Mouse (Mus musculus) liver, embryonic 12.5 days (tissue): Measurements from ENCODE around the gene Mmp24. TPM values are rescaled to one million over a fixed set of nuclear protein-coding genes. Genes with fewer than 3 reads are reported as not detected.

Source experiments
- ATAC-seq: fragments of 200-750 bp; cut with Nextera tagmentation; 2 replicates; pipeline ENCODE4 v1.8.0; 2017; ENCODE audit warnings: moderate number of reproducible peaks, mild to moderate bottlenecking, moderate library complexity
- H3K27ac ChIP-seq: fragments of 300-500 bp; sonication (generic); 2 replicates; pipeline ENCODE4 v1.5.1; 2016; ENCODE audit warnings: mild to moderate bottlenecking
- H3K27me3 ChIP-seq: fragments of 300-500 bp; sonication (generic); replicated peaks from 2 replicates; pipeline ENCODE4 v1.6.1; 2016; ENCODE audit warnings: mild to moderate bottlenecking, moderate library complexity
- H3K36me3 ChIP-seq: fragments of 300-500 bp; sonication (generic); 2 replicates; pipeline ENCODE4 v1.6.1; 2016; ENCODE audit warnings: mild to moderate bottlenecking, moderate library complexity
- H3K4me1 ChIP-seq: fragments of 300-500 bp; sonication (generic); 2 replicates; pipeline ENCODE4 v1.6.1; 2016
- H3K4me2 ChIP-seq: fragments of 300-500 bp; sonication (generic); 2 replicates; pipeline ENCODE4 v1.6.1; 2016; ENCODE audit warnings: mild to moderate bottlenecking, moderate library complexity
- H3K4me3 ChIP-seq: fragments of 300-500 bp; sonication (generic); 2 replicates; pipeline ENCODE4 v1.5.1; 2016; ENCODE audit warnings: mild to moderate bottlenecking, moderate library complexity
- H3K9ac ChIP-seq: fragments of 300-500 bp; sonication (generic); 2 replicates; pipeline ENCODE4 v1.6.1; 2016; ENCODE audit warnings: mild to moderate bottlenecking, moderate library complexity
- H3K9me3 ChIP-seq: fragments of 300-500 bp; sonication (generic); replicated peaks from 2 replicates; pipeline ENCODE4 v1.6.1; 2016; ENCODE audit warnings: mild to moderate bottlenecking, moderate library complexity
- WGBS: fragments of 180-500 bp; shearing (Covaris S2); methylation state at CpG from one replicate; pipeline ENCODE4 v1.1.7; 2016; ENCODE audit not compliant: insufficient replicate concordance; 5-methylcytosine and 5-hydroxymethylcytosine counted together
- polyA plus RNA-seq: library from polyadenylated mRNA; unstranded; fragments of >200 nt; fragmentation: Nextera tagmentation; extraction: Ambion mirVana; gene quantifications from 2 replicates; pipeline ENCODE4 v1.2.1, GENCODE M21; 2016

The Mmp24 gene
- polyA plus RNA-seq, 1 experiment from 2014 or later: 0.04 TPM

DNA sequence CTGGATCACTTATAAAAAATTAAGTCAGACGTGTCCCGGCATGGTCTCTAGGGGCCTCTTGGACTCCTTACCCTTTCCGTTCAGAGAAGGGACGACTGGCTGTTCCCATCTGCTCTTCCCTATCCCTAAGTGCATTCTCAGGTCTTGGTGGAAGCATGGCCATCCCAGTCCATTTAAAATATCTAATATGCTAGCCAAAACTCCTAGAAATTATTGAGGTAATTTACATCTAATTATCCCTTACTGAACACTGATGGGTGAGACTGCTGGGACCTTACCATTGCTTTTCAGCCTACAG lies 2.5 kb downstream of the Mmp24 start:
- Histone ChIP-seq H3K4me3 (no peak overlapping the region), H3K9me3 (no peaks in the 10 kb centered on the region), H3K9ac (no peak overlapping the region), H3K4me2 (no peak overlapping the region), H3K36me3 (no peaks in the 10 kb centered on the region), H3K27ac (no peak overlapping the region), H3K27me3 (peaks cover 73% of the 10 kb centered on the region), H3K4me1 (peaks cover 9% of the 10 kb centered on the region; the same call in 1 of the 2 replicates)
- no peak for ATAC-seq
- WGBS: 69% methylated on average over 4 of the region's 4 CpGs

GRCm38 (mm10) chr2:155778004-155778403 lies 2.9 kb downstream of the Mmp24 start:
- no peak overlapping the region for H3K9ac ChIP-seq
- H3K4me3 ChIP-seq: no peak overlapping the region
- no peak overlapping the region for H3K4me2 ChIP-seq
- no peak overlapping the region for H3K27ac ChIP-seq
- 50% methylated on average over 6 of the region's 6 CpGs for WGBS
- ATAC-seq: no peak
- H3K36me3 ChIP-seq: no peaks in the 10 kb centered on the region
- peaks cover 72% of the 10 kb centered on the region for H3K27me3 ChIP-seq
- no peaks in the 10 kb centered on the region for H3K9me3 ChIP-seq
- H3K4me1 ChIP-seq: peaks cover 9% of the 10 kb centered on the region; the same call in 1 of the 2 replicates

GRCm38 (mm10) chr2:155779066-155779465 lies 3.9 kb downstream of the Mmp24 start:
- H3K36me3 ChIP-seq: no peaks in the 10 kb centered on the region
- no peaks in the 10 kb centered on the region for H3K9me3 ChIP-seq
- peaks cover 62% of the 10 kb centered on the region for H3K27me3 ChIP-seq
- ATAC-seq: no peak
- H3K4me1 ChIP-seq: peaks cover 9% of the 10 kb centered on the region; the same call in 1 of the 2 replicates
- H3K27ac ChIP-seq: no peak overlapping the region
- H3K9ac ChIP-seq: no peak overlapping the region
- WGBS: 44% methylated on average over 6 of the region's 7 CpGs
- H3K4me3 ChIP-seq: no peak overlapping the region
- no peak overlapping the region for H3K4me2 ChIP-seq

- Histone ChIP-seq H3K9me3 (no peaks in the 10 kb centered on the region), H3K4me2 (no peak overlapping the region), H3K4me3 (no peak overlapping the region), H3K27me3 (peaks cover 57% of the 10 kb centered on the region), H3K36me3 (no peaks in the 10 kb centered on the region), H3K9ac (no peak overlapping the region), H3K4me1 (peaks cover 9% of the 10 kb centered on the region; the same call in 1 of the 2 replicates), H3K27ac (no peak overlapping the region)
- WGBS: 65% methylated on average over 3 of the region's 3 CpGs
- no peak for ATAC-seq
These were observed 4.4 kb downstream of the Mmp24 start for GRCm38 (mm10) chr2:155779506-155779905.

GRCm38 (mm10) chr2:155784534-155784933 lies 9.4 kb downstream of the Mmp24 start:
- no peak overlapping the region for H3K4me3 ChIP-seq
- ATAC-seq: no peak
- H3K27me3 ChIP-seq: peaks cover 45% of the 10 kb centered on the region
- no peaks in the 10 kb centered on the region for H3K4me1 ChIP-seq
- H3K27ac ChIP-seq: no peak overlapping the region
- no peaks in the 10 kb centered on the region for H3K9me3 ChIP-seq
- no peak overlapping the region for H3K9ac ChIP-seq
- 65% methylated on average over 6 of the region's 6 CpGs for WGBS
- no peaks in the 10 kb centered on the region for H3K36me3 ChIP-seq
- H3K4me2 ChIP-seq: no peak overlapping the region

GRCm38 (mm10) chr2:155786905-155787304 lies 11.8 kb downstream of the Mmp24 start:
- H3K4me3 ChIP-seq: no peak overlapping the region
- no peaks in the 10 kb centered on the region for H3K36me3 ChIP-seq
- H3K27ac ChIP-seq: no peak overlapping the region
- peaks cover 52% of the 10 kb centered on the region for H3K27me3 ChIP-seq
- no peaks in the 10 kb centered on the region for H3K4me1 ChIP-seq
- WGBS: 33% methylated on average over 5 of the region's 5 CpGs
- no peak for ATAC-seq
- no peak overlapping the region for H3K4me2 ChIP-seq
- no peaks in the 10 kb centered on the region for H3K9me3 ChIP-seq
- no peak overlapping the region for H3K9ac ChIP-seq

- no peaks in the 10 kb centered on the region for H3K9me3 ChIP-seq
- no peak for ATAC-seq
- H3K4me2 ChIP-seq: no peak overlapping the region
- H3K4me3 ChIP-seq: no peak overlapping the region
- H3K36me3 ChIP-seq: no peaks in the 10 kb centered on the region
- peaks cover 46% of the 10 kb centered on the region for H3K27me3 ChIP-seq
- no peak overlapping the region for H3K27ac ChIP-seq
- H3K9ac ChIP-seq: no peak overlapping the region
- 50% methylated on average over 18 of the region's 18 CpGs for WGBS
- H3K4me1 ChIP-seq: no peaks in the 10 kb centered on the region
These were observed 13.1 kb downstream of the Mmp24 start for GRCm38 (mm10) chr2:155787949-155788931.

DNA sequence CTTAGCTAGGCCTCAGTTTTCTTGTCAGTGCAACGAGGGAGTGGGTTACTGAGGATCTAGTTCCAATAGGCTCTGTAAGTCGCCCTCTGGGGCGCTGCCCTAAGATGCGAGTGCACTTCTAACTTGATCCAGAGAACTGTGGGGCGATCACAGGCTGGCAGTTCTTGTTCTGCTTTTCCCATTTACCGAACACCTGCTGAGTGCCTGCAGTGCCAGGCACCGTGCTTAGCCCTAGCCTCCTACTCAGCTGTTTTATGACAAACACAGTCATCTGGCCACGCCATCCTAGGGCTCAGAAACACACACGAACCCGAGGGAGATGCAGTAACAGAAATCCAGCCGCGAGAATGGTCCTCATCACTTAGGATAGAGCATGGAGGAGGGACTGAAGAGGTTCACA lies 17.8 kb downstream of the Mmp24 start:
- no peaks in the 10 kb centered on the region for H3K36me3 ChIP-seq
- H3K9me3 ChIP-seq: no peaks in the 10 kb centered on the region
- H3K27ac ChIP-seq: no peak overlapping the region
- H3K4me3 ChIP-seq: no peak overlapping the region
- 0 out of 2 replicates have a peak overlapping the region, but pooled peaks have one; percentile 0 for H3K4me2 ChIP-seq
- H3K27me3 ChIP-seq: peaks cover 39% of the 10 kb centered on the region
- H3K4me1 ChIP-seq: no peaks in the 10 kb centered on the region
- 37% methylated on average over 12 of the region's 12 CpGs for WGBS
- H3K9ac ChIP-seq: no peak overlapping the region
- no peak for ATAC-seq

- no peak overlapping the region for H3K4me2 ChIP-seq
- no peak for ATAC-seq
- no peak overlapping the region for H3K4me3 ChIP-seq
- WGBS: 73% methylated on average over 12 of the region's 12 CpGs
- H3K9me3 ChIP-seq: no peaks in the 10 kb centered on the region
- no peaks in the 10 kb centered on the region for H3K36me3 ChIP-seq
- no peak overlapping the region for H3K27ac ChIP-seq
- H3K4me1 ChIP-seq: no peaks in the 10 kb centered on the region
- peaks cover 41% of the 10 kb centered on the region for H3K27me3 ChIP-seq
- no peak overlapping the region for H3K9ac ChIP-seq
These were observed 19.7 kb downstream of the Mmp24 start for GRCm38 (mm10) chr2:155794674-155795445.

DNA sequence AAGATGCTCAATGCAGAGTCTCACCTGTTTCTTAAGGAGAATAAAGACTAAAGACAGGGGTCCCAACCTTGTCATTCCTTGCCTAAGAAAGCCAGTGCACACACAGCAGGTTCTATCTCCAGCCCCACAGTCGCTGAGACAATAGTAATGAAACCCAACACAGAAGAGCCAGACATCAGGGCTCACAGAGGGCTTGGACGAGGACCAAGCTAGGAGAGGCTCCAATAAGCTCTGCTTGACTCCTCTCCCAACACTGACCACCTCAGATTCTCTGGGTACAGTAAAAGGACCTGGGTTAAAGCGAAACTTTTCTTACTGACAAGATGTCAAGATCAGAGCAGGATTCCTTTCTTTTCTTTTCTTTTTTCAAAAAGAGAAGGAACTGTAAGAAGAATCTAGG lies 23.5 kb downstream of the Mmp24 start:
- Histone ChIP-seq H3K9me3 (no peaks in the 10 kb centered on the region), H3K4me1 (no peaks in the 10 kb centered on the region), H3K4me2 (no peak overlapping the region), H3K27me3 (peaks cover 45% of the 10 kb centered on the region), H3K4me3 (no peak overlapping the region), H3K9ac (no peak overlapping the region), H3K36me3 (no peaks in the 10 kb centered on the region), H3K27ac (no peak overlapping the region)
- no peak for ATAC-seq
- WGBS: 34% methylated on average over 3 of the region's 3 CpGs

- H3K27ac ChIP-seq: no peak overlapping the region
- WGBS: 45% methylated on average over 3 of the region's 3 CpGs
- no peak overlapping the region for H3K4me2 ChIP-seq
- H3K9ac ChIP-seq: no peak overlapping the region
- H3K9me3 ChIP-seq: no peaks in the 10 kb centered on the region
- H3K4me3 ChIP-seq: no peak overlapping the region
- H3K4me1 ChIP-seq: no peaks in the 10 kb centered on the region
- H3K36me3 ChIP-seq: no peaks in the 10 kb centered on the region
- ATAC-seq: no peak
- H3K27me3 ChIP-seq: peaks cover 50% of the 10 kb centered on the region
These were observed 27.6 kb downstream of the Mmp24 start for GRCm38 (mm10) chr2:155802761-155803160.

- Histone ChIP-seq H3K9ac (no peak overlapping the region), H3K27me3 (peaks cover 38% of the 10 kb centered on the region), H3K27ac (no peak overlapping the region), H3K4me1 (no peaks in the 10 kb centered on the region), H3K36me3 (no peaks in the 10 kb centered on the region), H3K4me2 (no peak overlapping the region), H3K4me3 (no peak overlapping the region), H3K9me3 (no peaks in the 10 kb centered on the region)
- 51% methylated on average over 5 of the region's 5 CpGs for WGBS
- ATAC-seq: no peak
These were observed 28.9 kb downstream of the Mmp24 start for GRCm38 (mm10) chr2:155804053-155804452.
